Mouse (Mus musculus): ENCODE data around the gene Ugt1a6a. TPM values are rescaled to one million over a fixed set of nuclear protein-coding genes. Genes with fewer than 3 reads are reported as not detected.

Ugt1a6a gene
- polyA plus RNA-seq (2014; fragmentation: Illumina TruSeq; extraction: RNeasy Lipid Tissue Mini Kit (QIAGEN cat#74804); ENCODE audit: low read depth, low replicate concordance), result 1.7 TPM

GRCm38 (mm10) chr1:88134457-88135011, at the start of gene Ugt1a6a:
Gene Ugt1a6a (plus strand): TSS chr1:88134809.

DNA sequence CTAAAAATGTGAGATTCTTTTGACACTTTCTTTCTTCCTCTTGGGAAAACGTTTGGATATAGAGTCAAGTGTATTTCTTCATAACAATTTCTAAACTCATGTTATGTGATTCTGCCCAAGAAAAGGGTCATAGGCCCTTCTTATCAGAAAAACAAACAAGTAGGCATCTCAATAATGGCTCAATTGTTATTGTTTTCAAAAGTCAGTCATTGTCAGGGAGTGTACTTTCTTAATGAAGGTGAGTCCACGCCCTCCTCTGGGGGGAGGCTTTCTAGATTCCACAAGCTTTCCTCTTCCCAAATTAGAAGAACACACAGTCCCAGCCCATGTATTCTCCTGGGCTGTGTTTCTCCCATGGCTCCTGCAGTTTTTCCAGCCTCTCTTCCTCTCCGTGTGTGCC, 47.1 kb upstream of the Ugt1a6a start, which contains the start of gene Ugt1a8:
Gene Ugt1a8, plus strand, starts transcription at position 301 of the 400 bp plus-strand sequence.

GRCm38 (mm10) chr1:88094941-88095492, 39.6 kb upstream of the Ugt1a6a start, which contains the start of gene Ugt1a7c:
Gene Ugt1a7c (plus strand): TSS chr1:88095062.

GRCm38 (mm10) chr1:88103019-88103418, 31.6 kb upstream of the Ugt1a6a start, which contains the start of gene Ugt1a6b:
Gene Ugt1a6b (plus strand): TSS chr1:88103252.

DNA sequence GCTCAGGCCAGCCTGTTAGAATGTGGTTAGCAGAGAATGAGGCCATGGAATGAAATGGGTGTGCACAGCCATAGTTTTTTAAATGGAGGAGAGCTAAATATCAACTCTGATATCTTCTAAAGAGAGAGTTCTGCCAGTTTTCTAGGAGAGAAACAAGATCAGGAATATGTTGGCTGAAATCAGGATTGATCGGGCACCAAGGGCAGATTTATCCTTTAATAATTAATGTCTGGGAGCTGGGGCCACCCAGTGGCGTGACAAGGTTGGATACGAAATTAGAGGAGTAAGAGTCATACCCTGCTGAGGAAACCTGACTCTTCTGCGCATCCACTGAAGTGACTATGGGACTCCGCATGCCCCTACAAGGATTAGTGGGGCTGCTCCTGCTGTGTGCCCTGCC, 31.1 kb downstream of the Ugt1a6a start, which contains the start of gene Ugt1a5:
Gene Ugt1a5, plus strand, starts transcription at position 302 of the 400 bp plus-strand sequence.

GRCm38 (mm10) chr1:88200456-88200855, 65.8 kb downstream of the Ugt1a6a start, which contains the start of gene Ugt1a2:
Gene Ugt1a2 (plus strand): TSS chr1:88200601.

DNA sequence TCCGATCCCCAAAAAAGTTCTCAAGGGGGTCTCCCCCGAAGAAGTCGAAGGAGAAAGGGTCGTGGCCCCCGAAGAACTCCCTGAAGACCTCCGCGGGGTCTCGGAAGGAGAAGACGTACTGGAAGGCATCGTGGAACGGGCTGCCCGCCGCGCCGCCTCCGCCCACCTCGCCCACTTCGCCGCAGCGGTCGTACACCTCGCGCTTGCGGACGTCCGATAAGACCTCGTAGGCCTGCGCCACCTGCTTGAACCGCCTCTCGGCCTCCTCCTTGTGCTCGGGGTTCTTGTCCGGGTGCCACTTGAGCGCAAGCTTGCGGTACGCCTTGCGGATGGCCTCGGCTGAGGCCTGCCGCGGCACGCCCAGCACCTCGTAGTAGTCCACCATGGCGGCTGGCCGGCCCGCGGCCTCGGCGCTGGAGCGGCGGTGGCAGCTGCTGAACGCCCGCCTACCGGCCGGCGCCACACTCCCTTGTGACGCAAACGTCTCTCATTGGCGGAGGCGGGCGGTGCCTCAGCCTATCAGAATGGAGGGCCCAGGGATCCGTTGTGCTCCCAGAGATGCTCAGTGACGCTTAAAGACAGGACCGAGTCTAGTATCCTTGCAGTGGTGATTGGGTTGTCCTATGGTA, 70.8 kb downstream of the Ugt1a6a start, which contains the start of gene Dnajb3:
Gene Dnajb3, minus strand, starts transcription at position 489 of the 629 bp plus-strand sequence.

GRCm38 (mm10) chr1:88211812-88212211, 77.2 kb downstream of the Ugt1a6a start, which contains the start of gene Ugt1a1:
Gene Ugt1a1 (plus strand): TSS chr1:88211959.

DNA sequence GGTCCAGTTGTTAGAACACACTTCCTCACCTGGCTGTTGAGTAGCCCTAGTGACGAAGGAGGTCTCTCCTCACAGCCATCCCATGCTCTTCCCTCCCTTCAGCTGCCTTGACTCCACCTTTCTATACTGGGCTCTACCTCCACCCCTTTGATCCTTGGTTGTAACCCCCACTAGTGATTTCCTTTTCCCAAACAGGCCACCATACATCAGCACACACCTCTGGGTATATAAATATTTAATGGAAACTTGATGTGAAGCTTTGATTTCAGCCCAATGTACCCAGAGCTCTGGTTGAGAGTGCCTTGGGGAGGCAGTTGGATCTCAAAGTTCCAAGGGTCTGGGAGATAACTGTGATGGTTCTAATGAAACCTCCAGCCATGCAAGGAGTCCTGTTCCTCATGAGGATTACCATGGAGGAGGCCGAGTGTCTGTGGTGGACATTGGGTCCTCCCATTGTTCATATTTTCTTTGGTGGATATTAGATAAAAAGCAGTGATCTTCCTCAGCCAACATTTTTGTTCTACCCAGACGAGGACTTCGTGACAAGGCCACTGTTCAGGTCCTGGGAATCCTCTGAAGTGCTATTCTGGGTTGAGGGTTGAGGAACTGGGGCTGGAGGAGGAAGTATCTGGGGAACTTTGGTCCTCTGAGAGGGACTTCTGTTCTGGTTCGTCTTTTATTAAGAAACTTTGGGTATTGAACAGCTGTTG, 92.2 kb downstream of the Ugt1a6a start, which contains the start of gene Mroh2a:
Gene Mroh2a, plus strand, starts transcription at position 317 of the 710 bp plus-strand sequence.

Other genes starting within 250 kb of the Ugt1a6a start
- 18.7 TPM for gene Usp40, start 126.3 kb upstream of the Ugt1a6a start, polyA plus RNA-seq (2014; fragmentation: Illumina TruSeq; extraction: RNeasy Lipid Tissue Mini Kit (QIAGEN cat#74804); ENCODE audit: low read depth, low replicate concordance)
- not detected for gene Ugt1a10, start 79.4 kb upstream of the Ugt1a6a start, polyA plus RNA-seq (2014; fragmentation: Illumina TruSeq; extraction: RNeasy Lipid Tissue Mini Kit (QIAGEN cat#74804); ENCODE audit: low read depth, low replicate concordance)
- gene Ugt1a9, start 64.0 kb upstream of the Ugt1a6a start, polyA plus RNA-seq (2014; fragmentation: Illumina TruSeq; extraction: RNeasy Lipid Tissue Mini Kit (QIAGEN cat#74804); ENCODE audit: low read depth, low replicate concordance), result not detected
- not detected for gene Ugt1a8, start 47.0 kb upstream of the Ugt1a6a start, polyA plus RNA-seq (2014; fragmentation: Illumina TruSeq; extraction: RNeasy Lipid Tissue Mini Kit (QIAGEN cat#74804); ENCODE audit: low read depth, low replicate concordance)
- gene Ugt1a7c, start 39.7 kb upstream of the Ugt1a6a start, polyA plus RNA-seq (2014; fragmentation: Illumina TruSeq; extraction: RNeasy Lipid Tissue Mini Kit (QIAGEN cat#74804); ENCODE audit: low read depth, low replicate concordance), result 1.3 TPM
- gene Ugt1a6b, start 31.6 kb upstream of the Ugt1a6a start, polyA plus RNA-seq (2014; fragmentation: Illumina TruSeq; extraction: RNeasy Lipid Tissue Mini Kit (QIAGEN cat#74804); ENCODE audit: low read depth, low replicate concordance), result not detected
- not detected for gene Ugt1a5, start 31.2 kb downstream of the Ugt1a6a start, polyA plus RNA-seq (2014; fragmentation: Illumina TruSeq; extraction: RNeasy Lipid Tissue Mini Kit (QIAGEN cat#74804); ENCODE audit: low read depth, low replicate concordance)
- gene Ugt1a2, start 65.8 kb downstream of the Ugt1a6a start, polyA plus RNA-seq (2014; fragmentation: Illumina TruSeq; extraction: RNeasy Lipid Tissue Mini Kit (QIAGEN cat#74804); ENCODE audit: low read depth, low replicate concordance), result not detected
- not detected for gene Dnajb3, start 71.0 kb downstream of the Ugt1a6a start, polyA plus RNA-seq (2014; fragmentation: Illumina TruSeq; extraction: RNeasy Lipid Tissue Mini Kit (QIAGEN cat#74804); ENCODE audit: low read depth, low replicate concordance)
- 0.68 TPM for gene Ugt1a1, start 77.2 kb downstream of the Ugt1a6a start, polyA plus RNA-seq (2014; fragmentation: Illumina TruSeq; extraction: RNeasy Lipid Tissue Mini Kit (QIAGEN cat#74804); ENCODE audit: low read depth, low replicate concordance)
- not detected for gene Mroh2a, start 92.2 kb downstream of the Ugt1a6a start, polyA plus RNA-seq (2014; fragmentation: Illumina TruSeq; extraction: RNeasy Lipid Tissue Mini Kit (QIAGEN cat#74804); ENCODE audit: low read depth, low replicate concordance)
- 26.4 TPM for gene Hjurp, start 142.8 kb downstream of the Ugt1a6a start, polyA plus RNA-seq (2014; fragmentation: Illumina TruSeq; extraction: RNeasy Lipid Tissue Mini Kit (QIAGEN cat#74804); ENCODE audit: low read depth, low replicate concordance)
- not detected for gene Trpm8, start 142.9 kb downstream of the Ugt1a6a start, polyA plus RNA-seq (2014; fragmentation: Illumina TruSeq; extraction: RNeasy Lipid Tissue Mini Kit (QIAGEN cat#74804); ENCODE audit: low read depth, low replicate concordance)